Mouse (Mus musculus): ENCODE data around the gene Cog6. TPM values are rescaled to one million over a fixed set of nuclear protein-coding genes. Genes with fewer than 3 reads are reported as not detected.

The Cog6 gene
- polyA plus RNA-seq, 1 experiment, result 29.6 TPM

GRCm38 (mm10) chr3:52962391-52962790, 54.6 kb downstream of the Cog6 start:
- no peak for DNase-seq (ENCODE audit: low spot score)

GRCm38 (mm10) chr3:52961661-52962060, 55.4 kb downstream of the Cog6 start:
- DNase-seq (ENCODE audit: low spot score), result no peak

GRCm38 (mm10) chr3:52960951-52961350, 56.1 kb downstream of the Cog6 start:
- DNase-seq (ENCODE audit: low spot score), result no peak

- DNase-seq (ENCODE audit: low spot score), result no peak
Measured at GRCm38 (mm10) chr3:52958444-52959120, 58.5 kb downstream of the Cog6 start.

- no peak for DNase-seq (ENCODE audit: low spot score)
Measured at GRCm38 (mm10) chr3:52957861-52958260, 59.2 kb downstream of the Cog6 start.

GRCm38 (mm10) chr3:52956236-52956635, 60.8 kb downstream of the Cog6 start:
- no peak for DNase-seq (ENCODE audit: low spot score)

GRCm38 (mm10) chr3:52955481-52956019, 61.5 kb downstream of the Cog6 start:
- no peak for DNase-seq (ENCODE audit: low spot score)

GRCm38 (mm10) chr3:52954656-52955055, 62.4 kb downstream of the Cog6 start:
- no peak for DNase-seq (ENCODE audit: low spot score)

- DNase-seq (ENCODE audit: low spot score), result no peak
Measured at GRCm38 (mm10) chr3:52953831-52954230, 63.2 kb downstream of the Cog6 start.

- DNase-seq (ENCODE audit: low spot score), result no peak
Measured at GRCm38 (mm10) chr3:52948824-52949223, 68.2 kb downstream of the Cog6 start.

- DNase-seq (ENCODE audit: low spot score), result no peak
Measured at GRCm38 (mm10) chr3:52947444-52947843, 69.6 kb downstream of the Cog6 start.

GRCm38 (mm10) chr3:52940832-52941468, 76.1 kb downstream of the Cog6 start:
- no peak for DNase-seq (ENCODE audit: low spot score)

- DNase-seq (ENCODE audit: low spot score), result no peak
Measured at GRCm38 (mm10) chr3:52938398-52938797, 78.6 kb downstream of the Cog6 start.

- no peak for DNase-seq (ENCODE audit: low spot score)
Measured at GRCm38 (mm10) chr3:52937739-52938306, 79.2 kb downstream of the Cog6 start.

GRCm38 (mm10) chr3:52931956-52932355, 85.1 kb downstream of the Cog6 start:
- DNase-seq (ENCODE audit: low spot score), result no peak

Other genes with a start within 250 kb of the Cog6 start
- gene Lhfp, start 24.3 kb upstream of the Cog6 start, polyA plus RNA-seq (2012; rRNA removed), result 112 and 123 TPM in 2 replicates

Data from urinary bladder, adult 2 months (tissue).